In genomic region chr2:79856874-79857273, GRCm38 (mm10) we compare ENCODE assay signal across 28 mouse cellular contexts.
"Had no signal": no experiment of that assay in that cellular context is flagged by ENCODE, and none has a peak within 500 bp of the region (broad histone marks: within the 10 kb centered on the region; RNA-seq: fewer than 3 reads in every experiment).

No protein-coding gene starts in this region.

- H3K27ac ChIP-seq: embryonic facial prominence, embryonic 10.5 days; embryonic facial prominence, embryonic 12.5 days; embryonic facial prominence, embryonic 13.5 days; embryonic facial prominence, embryonic 15.5 days; forebrain, embryonic 10.5 days; forebrain, embryonic 12.5 days; forebrain, embryonic 13.5 days; forebrain, embryonic 15.5 days; gastrocnemius, adult 2 months; heart, adult 2 months had no signal

- DNase-seq: cerebellum, adult 8-10 months; cerebellum, adult 9-10 months; cerebellum, adult 9-11 months; cerebellum, postnatal 10 days; cerebellum, postnatal 14 days; cerebellum, postnatal 25 days; cerebellum, postnatal 36 days; embryo, embryonic 11 days; forebrain, postnatal 0 days; gastrocnemius, adult 2 months; gastrocnemius, postnatal 10 days; gastrocnemius, postnatal 14 days; gastrocnemius, postnatal 25 days; gastrocnemius, postnatal 36 days; heart, adult 11 months; heart, adult 18-20 months; heart, adult 2 months had no signal

- H3K9me3 ChIP-seq: embryonic facial prominence, embryonic 10.5 days; embryonic facial prominence, embryonic 12.5 days; embryonic facial prominence, embryonic 13.5 days; embryonic facial prominence, embryonic 15.5 days; forebrain, embryonic 10.5 days; forebrain, embryonic 12.5 days; forebrain, embryonic 13.5 days; forebrain, embryonic 15.5 days had no signal

- H3K36me3 ChIP-seq: embryonic facial prominence, embryonic 10.5 days; embryonic facial prominence, embryonic 12.5 days; embryonic facial prominence, embryonic 13.5 days; embryonic facial prominence, embryonic 15.5 days; forebrain, embryonic 10.5 days; forebrain, embryonic 12.5 days; forebrain, embryonic 15.5 days had no signal

- H3K9ac ChIP-seq: embryonic facial prominence, embryonic 12.5 days; embryonic facial prominence, embryonic 13.5 days; embryonic facial prominence, embryonic 15.5 days; forebrain, embryonic 12.5 days; forebrain, embryonic 13.5 days; forebrain, embryonic 15.5 days; forebrain, postnatal 0 days had no signal

- H3K4me1 ChIP-seq: embryonic facial prominence, embryonic 10.5 days; embryonic facial prominence, embryonic 12.5 days; embryonic facial prominence, embryonic 13.5 days; embryonic facial prominence, embryonic 15.5 days; forebrain, embryonic 10.5 days; forebrain, embryonic 12.5 days; forebrain, embryonic 13.5 days; forebrain, embryonic 15.5 days had no signal

- H3K4me3 ChIP-seq: embryonic facial prominence, embryonic 10.5 days; embryonic facial prominence, embryonic 12.5 days; embryonic facial prominence, embryonic 13.5 days; embryonic facial prominence, embryonic 15.5 days; erythroblast, embryonic 14.5 days; forebrain, embryonic 10.5 days; forebrain, embryonic 12.5 days; forebrain, embryonic 13.5 days; forebrain, embryonic 15.5 days; gastrocnemius, adult 2 months; heart, adult 2 months had no signal

- ATAC-seq: forebrain, embryonic 13.5 days; forebrain, embryonic 14.5 days; forebrain, embryonic 15.5 days; forebrain, embryonic 16.5 days; forebrain, postnatal 0 days had no signal

- H3K27me3 ChIP-seq: embryonic facial prominence, embryonic 12.5 days; embryonic facial prominence, embryonic 13.5 days; embryonic facial prominence, embryonic 15.5 days; forebrain, embryonic 12.5 days; forebrain, embryonic 13.5 days; forebrain, embryonic 15.5 days had no signal

- H3K4me2 ChIP-seq: embryonic facial prominence, embryonic 12.5 days; embryonic facial prominence, embryonic 13.5 days; embryonic facial prominence, embryonic 15.5 days; forebrain, embryonic 12.5 days; forebrain, embryonic 13.5 days; forebrain, embryonic 15.5 days had no signal
